Mouse (Mus musculus): ENCODE results near the gene Dnmt3a. TPM values are rescaled to one million over a fixed set of nuclear protein-coding genes. Genes with fewer than 3 reads are reported as not detected.

The Dnmt3a gene
- total and polyA plus RNA-seq, 3 experiments, result 15.5 to 61.5 (median 23.4) TPM

- TF ChIP-seq JUN (IDR thresholded peaks at IDR 0.05; ENCODE audit: insufficient read depth, low read depth, low read length) (no peak), RCOR1 (conservative IDR thresholded peaks at IDR 0.05; ENCODE audit: low read depth, low read length) (no peak), ZKSCAN1 (IDR thresholded peaks at IDR 0.05; ENCODE audit: borderline replicate concordance, low read depth, low read length) (no peak), BHLHE40 (IDR thresholded peaks at IDR 0.05; ENCODE audit: low read depth, low read length) (no peak), CHD2 (IDR thresholded peaks at IDR 0.05; ENCODE audit: low read length) (0 out of 2 replicates have a peak, but pooled peaks have one; percentile 15), NRF1 (IDR thresholded peaks at IDR 0.05; ENCODE audit: low read depth, low read length) (no peak), TCF12 (IDR thresholded peaks at IDR 0.05; ENCODE audit: low read depth, low read length) (no peak), TBP (conservative IDR thresholded peaks at IDR 0.05; ENCODE audit: low read depth, low read length) (no peak), JUND (conservative IDR thresholded peaks at IDR 0.05; ENCODE audit: low read depth, low read length) (no peak), CTCF (conservative IDR thresholded peaks at IDR 0.05 in 1 of 2, IDR thresholded peaks at IDR 0.05 in 1 of 2; ENCODE audit: low read depth in 2 of 2, low read length in 2 of 2) (0 out of 4 replicates have a peak, but pooled peaks of 1 of the 2 experiments have one; percentile 4), MAFK (IDR thresholded peaks at IDR 0.05; ENCODE audit: insufficient replicate concordance, low read length) (no peak), USF2 (conservative IDR thresholded peaks at IDR 0.05; ENCODE audit: low read depth, low read length) (no peak)
- Histone ChIP-seq H3K27ac (ENCODE audit: insufficient read depth, low read depth) (no peak overlapping the region), H3K79me2 (replicated peaks; ENCODE audit: control insufficient read depth, extremely low read depth, insufficient read depth, poor library complexity, severe bottlenecking) (peaks cover 2% of the 10 kb centered on the region; the same call in 1 of the 2 replicates), H3K4me3 (replicated peaks in 1 of 3; ENCODE audit: low read depth in 2 of 3, low read length in 2 of 3, poor library complexity in 1 of 3) (peak overlapping the region; percentile 23 to 81 (median 70)), H3K9ac (ENCODE audit: insufficient read depth, low read depth) (peak overlapping the region; percentile 88), H3K4me2 (ENCODE audit: insufficient read depth, low read depth, poor library complexity, severe bottlenecking) (peak overlapping the region; percentile 46), H3K36me3 (replicated peaks in 1 of 2; ENCODE audit: control insufficient read depth in 1 of 2, insufficient read depth in 1 of 2, low read length in 1 of 2) (peaks cover 0 to 19% of the 10 kb centered on the region in 2 experiments), H3K27me3 (replicated peaks) (peaks cover 7% of the 10 kb centered on the region), H3K4me1 (ENCODE audit: control insufficient read depth in 1 of 2, insufficient read depth in 2 of 2) (peaks cover 17 to 58% of the 10 kb centered on the region in 2 experiments), H3K9me3 (replicated peaks; ENCODE audit: low read length) (no peaks in the 10 kb centered on the region)
- DNase-seq (ENCODE audit: extremely low read depth), result no peak
- dilution Hi-C loops (cut with MboI; ENCODE audit: extremely low pct_ligation_motif_present, extremely low pct_unique_long_range_greater_than_20kb, low sequenced_read_pairs), result no loop called here
- in situ Hi-C loops (cut with MboI; ENCODE audit: low pct_ligation_motif_present, low pct_unique_long_range_greater_than_20kb, low sequenced_read_pairs), result no loop called here
Observed at GRCm38 (mm10) chr12:3807548-3808395, 2.0 kb downstream of the Dnmt3a start.

GRCm38 (mm10) chr12:3808396-3808981, 2.7 kb downstream of the Dnmt3a start:
- no peak overlapping the region for H3K27ac ChIP-seq (ENCODE audit: insufficient read depth, low read depth)
- in situ Hi-C loops (cut with MboI; ENCODE audit: low pct_ligation_motif_present, low pct_unique_long_range_greater_than_20kb, low sequenced_read_pairs) (no loop called here), dilution Hi-C loops (cut with MboI; ENCODE audit: extremely low pct_ligation_motif_present, extremely low pct_unique_long_range_greater_than_20kb, low sequenced_read_pairs) (no loop called here)
- H3K9ac ChIP-seq (ENCODE audit: insufficient read depth, low read depth), result peak overlapping the region; percentile 88; the same call in 1 of the 2 replicates
- H3K9me3 ChIP-seq (replicated peaks; ENCODE audit: low read length), result no peaks in the 10 kb centered on the region
- H3K36me3 ChIP-seq (replicated peaks in 1 of 2; ENCODE audit: control insufficient read depth in 1 of 2, insufficient read depth in 1 of 2, low read length in 1 of 2), result peaks cover 0 to 25% of the 10 kb centered on the region in 2 experiments
- peaks cover 4% of the 10 kb centered on the region for H3K27me3 ChIP-seq (replicated peaks)
- no peak for DNase-seq (ENCODE audit: extremely low read depth)
- H3K79me2 ChIP-seq (replicated peaks; ENCODE audit: control insufficient read depth, extremely low read depth, insufficient read depth, poor library complexity, severe bottlenecking), result peaks cover 2% of the 10 kb centered on the region; the same call in 1 of the 2 replicates
- H3K4me1 ChIP-seq (ENCODE audit: control insufficient read depth in 1 of 2, insufficient read depth in 2 of 2), result peaks cover 17 to 65% of the 10 kb centered on the region in 2 experiments
- TF ChIP-seq TBP (conservative IDR thresholded peaks at IDR 0.05; ENCODE audit: low read depth, low read length) (no peak), USF1 (IDR thresholded peaks at IDR 0.05; ENCODE audit: low read depth, low read length) (no peak), RAD21 (IDR thresholded peaks at IDR 0.05; ENCODE audit: low read depth, low read length) (no peak), GABPA (IDR thresholded peaks at IDR 0.05; ENCODE audit: insufficient replicate concordance, low read depth, low read length) (no peak), NELFE (IDR thresholded peaks at IDR 0.05; ENCODE audit: low read depth, low read length) (no peak), ZC3H11A (IDR thresholded peaks at IDR 0.05; ENCODE audit: low read depth, low read length) (no peak), ETS1 (conservative IDR thresholded peaks at IDR 0.05; ENCODE audit: low read depth, low read length) (no peak)
- H3K4me2 ChIP-seq (ENCODE audit: insufficient read depth, low read depth, poor library complexity, severe bottlenecking), result peak overlapping the region; percentile 46
- H3K4me3 ChIP-seq (replicated peaks in 1 of 3; ENCODE audit: low read depth in 2 of 3, low read length in 2 of 3, poor library complexity in 1 of 3), result peak overlapping the region in 2 of 3 experiments; percentile 70 to 81

Measured in CH12.LX (cell line).